Mouse (Mus musculus): ENCODE data around the gene Sgcd.

GRCm38 (mm10) chr11:47376915-47377314 lies 611.9 kb downstream of the Sgcd start:
- no peak for TF ChIP-seq EP300 (optimal IDR thresholded peaks at IDR 0.05)
- TF ChIP-seq CTCF (IDR thresholded peaks at IDR 0.05; ENCODE audit: low read depth), result no peak
